Mouse (Mus musculus) heart, postnatal 0 days (tissue): ENCODE measurements around the gene Uvrag. TPM values are rescaled to one million over a fixed set of nuclear protein-coding genes. Genes with fewer than 3 reads are reported as not detected.

ENCODE experiments used
- ATAC-seq: fragments of 200-750 bp; cut with Nextera tagmentation; 2 replicates; pipeline ENCODE4 v1.8.0; 2017; ENCODE audit warnings: low read depth, moderate number of reproducible peaks, moderate library complexity; ENCODE audit not compliant: insufficient read depth
- DNase-seq: peaks from one replicate; pipeline ENCODE4 v3.0.0-alpha.2; 2016; ENCODE audit warnings: low spot score
- H3K27ac ChIP-seq: fragments of 300-500 bp; sonication (generic); 2 replicates; pipeline ENCODE4 v1.5.1; 2014; ENCODE audit warnings: low read depth, mild to moderate bottlenecking
- H3K27me3 ChIP-seq: fragments of 300-500 bp; sonication (generic); 2 replicates; pipeline ENCODE4 v1.6.1; 2014; ENCODE audit warnings: low read length, mixed read lengths; ENCODE audit not compliant: control insufficient read depth, insufficient read depth
- H3K36me3 ChIP-seq: fragments of 300-500 bp; sonication (generic); replicated peaks from 2 replicates; pipeline ENCODE4 v1.6.1; 2014; ENCODE audit warnings: low read length, mixed read lengths; ENCODE audit not compliant: control insufficient read depth, insufficient read depth
- H3K4me1 ChIP-seq: fragments of 300-500 bp; sonication (generic); 2 replicates; pipeline ENCODE4 v1.6.1; 2014; ENCODE audit warnings: antibody characterized with exemption; ENCODE audit not compliant: control insufficient read depth, insufficient read depth
- H3K4me2 ChIP-seq: fragments of 300-500 bp; sonication (generic); 2 replicates; pipeline ENCODE4 v1.6.1; 2014; ENCODE audit warnings: low read depth, mild to moderate bottlenecking, low read length, moderate library complexity
- H3K4me3 ChIP-seq: fragments of 300-500 bp; sonication (generic); 2 replicates; pipeline ENCODE4 v1.5.1; 2014; ENCODE audit warnings: low read depth, low read length
- H3K9ac ChIP-seq: fragments of 300-500 bp; sonication (generic); replicated peaks from 2 replicates; pipeline ENCODE4 v1.6.1; 2014; ENCODE audit warnings: low read depth, low read length, mixed read lengths
- H3K9me3 ChIP-seq: fragments of 300-500 bp; sonication (generic); replicated peaks from 2 replicates; pipeline ENCODE4 v1.6.1; 2016; ENCODE audit warnings: low read length; ENCODE audit not compliant: control insufficient read depth
- CTCF ChIP-seq: IDR thresholded peaks from 2 replicates; pipeline ENCODE4 v1.5.1; 2016; ENCODE audit warnings: antibody characterized with exemption, control low read depth, low read depth
- EP300 ChIP-seq: IDR thresholded peaks from 2 replicates; pipeline ENCODE4 v1.6.1; 2016; ENCODE audit warnings: antibody characterized with exemption, low read depth
- WGBS: fragments of 180-500 bp; shearing (Covaris S2); extraction: QIAGEN DNeasy Blood & Tissue Kit; methylation state at CpG from one replicate; pipeline ENCODE4 v1.1.7; 2014; 5-methylcytosine and 5-hydroxymethylcytosine counted together
- polyA plus RNA-seq: library from polyadenylated mRNA; unstranded; fragments of >200 nt; fragmentation: Nextera tagmentation; extraction: Ambion mirVana; gene quantifications from 2 replicates; pipeline ENCODE4 v1.2.1, GENCODE M21; 2015
- total RNA-seq: library from RNA; depleted of rRNA; stranded (reverse); fragments of >200 nt; gene quantifications from 2 replicates; pipeline ENCODE4 v1.2.3, GENCODE M21; 2014; ENCODE audit warnings: low replicate concordance

Gene Uvrag
- total and polyA plus RNA-seq, 2 experiments from 2014 or later, result 11.8 to 38.1 TPM

- 78% methylated on average over 3 of the region's 3 CpGs for WGBS
- no peaks in the 10 kb centered on the region for H3K27me3 ChIP-seq
- peaks cover 6% of the 10 kb centered on the region for H3K4me1 ChIP-seq
- ATAC-seq, result no peak
- no peaks in the 10 kb centered on the region; the same call in 1 of the 2 replicates for H3K9me3 ChIP-seq
- TF ChIP-seq CTCF (no peak), EP300 (no peak)
- H3K4me3 ChIP-seq, result no peak overlapping the region
- peaks cover 7% of the 10 kb centered on the region for H3K36me3 ChIP-seq
- no peak for DNase-seq
- no peak overlapping the region for H3K4me2 ChIP-seq
- no peak overlapping the region for H3K9ac ChIP-seq
- no peak overlapping the region for H3K27ac ChIP-seq
Measured at GRCm38 (mm10) chr7:99049897-99050296, 91.0 kb downstream of the Uvrag start.

- no peak overlapping the region for H3K4me2 ChIP-seq
Measured at GRCm38 (mm10) chr7:99046545-99047206, 94.3 kb downstream of the Uvrag start.

GRCm38 (mm10) chr7:99045525-99045924 lies 95.4 kb downstream of the Uvrag start:
- Histone ChIP-seq H3K4me1 (peaks cover 9% of the 10 kb centered on the region; the same call in 1 of the 2 replicates), H3K9ac (no peak overlapping the region), H3K4me3 (no peak overlapping the region), H3K27ac (no peak overlapping the region), H3K4me2 (no peak overlapping the region), H3K9me3 (no peaks in the 10 kb centered on the region), H3K36me3 (no peaks in the 10 kb centered on the region; the same call in 1 of the 2 replicates), H3K27me3 (no peaks in the 10 kb centered on the region)
- no peak for TF ChIP-seq CTCF
- TF ChIP-seq EP300, result no peak
- ATAC-seq (no peak), DNase-seq (no peak)
- WGBS, result 61% methylated on average over 6 of the region's 6 CpGs

More at GRCm38 (mm10) chr7:99046545-99047206, 94.3 kb downstream of the Uvrag start:
- Histone ChIP-seq H3K36me3 (no peaks in the 10 kb centered on the region; the same call in 1 of the 2 replicates), H3K9ac (no peak overlapping the region), H3K27me3 (no peaks in the 10 kb centered on the region), H3K27ac (no peak overlapping the region), H3K4me3 (no peak overlapping the region), H3K9me3 (no peaks in the 10 kb centered on the region), H3K4me1 (peaks cover 15% of the 10 kb centered on the region)
- ATAC-seq (no peak), DNase-seq (no peak)
- WGBS, result 82% methylated on average over 11 of the region's 11 CpGs
- no peak for TF ChIP-seq CTCF
- no peak for TF ChIP-seq EP300

- H3K4me1 ChIP-seq, result peaks cover 9% of the 10 kb centered on the region; the same call in 1 of the 2 replicates
- no peaks in the 10 kb centered on the region for H3K36me3 ChIP-seq
- H3K4me3 ChIP-seq, result no peak overlapping the region
- H3K9ac ChIP-seq, result no peak overlapping the region
- no peaks in the 10 kb centered on the region for H3K27me3 ChIP-seq
- DNase-seq (peak; percentile 41), ATAC-seq (no peak)
- H3K4me2 ChIP-seq, result no peak overlapping the region
- H3K9me3 ChIP-seq, result no peaks in the 10 kb centered on the region
- 24% methylated on average over 7 of the region's 7 CpGs for whole genome bisulfite sequencing
- no peak for TF ChIP-seq EP300
- TF ChIP-seq CTCF, result no peak
- H3K27ac ChIP-seq, result no peak overlapping the region
Measured at GRCm38 (mm10) chr7:99043923-99044322, 97.0 kb downstream of the Uvrag start.

GRCm38 (mm10) chr7:99043322-99043721 lies 97.6 kb downstream of the Uvrag start:
- no peak overlapping the region for H3K9ac ChIP-seq
- H3K4me1 ChIP-seq, result peaks cover 9% of the 10 kb centered on the region; the same call in 1 of the 2 replicates
- TF ChIP-seq CTCF (no peak), EP300 (no peak)
- H3K27ac ChIP-seq, result no peak overlapping the region
- no peaks in the 10 kb centered on the region for H3K27me3 ChIP-seq
- 76% methylated on average over 3 of the region's 3 CpGs for WGBS
- no peaks in the 10 kb centered on the region for H3K9me3 ChIP-seq
- no peak overlapping the region for H3K4me3 ChIP-seq
- no peak overlapping the region for H3K4me2 ChIP-seq
- DNase-seq, result no peak
- ATAC-seq, result no peak
- H3K36me3 ChIP-seq, result no peaks in the 10 kb centered on the region

- Histone ChIP-seq H3K27ac (no peak overlapping the region), H3K4me1 (peaks cover 9% of the 10 kb centered on the region; the same call in 1 of the 2 replicates), H3K4me2 (no peak overlapping the region), H3K4me3 (no peak overlapping the region), H3K9me3 (no peaks in the 10 kb centered on the region), H3K27me3 (no peaks in the 10 kb centered on the region), H3K9ac (no peak overlapping the region), H3K36me3 (no peaks in the 10 kb centered on the region)
- ATAC-seq (no peak), DNase-seq (no peak)
- WGBS, result 83% methylated on average over 9 of the region's 9 CpGs
- TF ChIP-seq CTCF (no peak), EP300 (no peak)
Measured at GRCm38 (mm10) chr7:99041818-99042217, 99.1 kb downstream of the Uvrag start.
